Mouse (Mus musculus): ENCODE data around the gene Elob.

DNA sequence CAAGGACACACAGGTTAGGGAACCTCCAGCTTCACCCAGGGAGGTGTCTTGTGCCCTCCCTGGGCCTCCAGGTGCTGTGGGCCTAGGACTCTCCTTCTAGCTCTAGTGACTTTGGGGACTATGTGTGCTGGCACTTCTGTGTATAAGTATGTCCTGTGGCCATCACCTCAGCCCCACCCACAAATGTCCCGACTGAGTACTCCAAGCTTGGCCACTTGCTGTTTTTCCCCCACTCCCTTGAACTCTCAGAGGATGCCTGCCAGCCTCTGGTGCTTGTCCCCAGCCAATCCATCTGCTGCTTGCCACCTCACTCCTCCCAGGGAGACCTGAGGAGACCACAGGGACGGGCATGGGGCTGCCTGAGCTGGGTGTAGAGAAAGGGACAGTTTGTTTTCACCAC lies 50.5 kb downstream of the Elob start:
- TF ChIP-seq POLR2A (IDR thresholded peaks at IDR 0.05; ENCODE audit: borderline replicate concordance, extremely low read depth, insufficient read depth, insufficient read length, poor library complexity, severe bottlenecking) (no peak), CTCF (IDR thresholded peaks at IDR 0.05; ENCODE audit: borderline replicate concordance, extremely low read depth, insufficient read depth, insufficient read length) (no peak)
